Mouse (Mus musculus) megakaryocyte, embryonic 14.5 days (primary cell): ENCODE measurements at regions not wholly inside any gene's neighbourhood (a gene's known extent, or its start where the extent isn't known, plus 50 kb on each side); places are given as distances from the start of the nearest gene placed in this dataset.

Experiments used
- H3K27me3 ChIP-seq: replicated peaks from 2 replicates; pipeline ENCODE3; 2012; ENCODE audit warnings: inconsistent platforms
- H3K36me3 ChIP-seq: replicated peaks from 2 replicates; pipeline ENCODE3; 2012; ENCODE audit warnings: low read length, inconsistent platforms, mixed read lengths
- H3K4me1 ChIP-seq: 2 replicates; pipeline ENCODE4 v1.6.1; 2012; ENCODE audit warnings: inconsistent platforms
- H3K4me3 ChIP-seq: replicated peaks from 2 replicates; pipeline ENCODE3; 2012; ENCODE audit warnings: moderate library complexity, mild to moderate bottlenecking, inconsistent platforms
- H3K9me3 ChIP-seq: 2 replicates; pipeline ENCODE4 v1.6.1; 2012; ENCODE audit warnings: inconsistent platforms
- FLI1 ChIP-seq: IDR thresholded peaks from 2 replicates; pipeline ENCODE4 v1.6.1; 2012; ENCODE audit warnings: low read length, inconsistent platforms, mixed read lengths
- GATA1 ChIP-seq: IDR thresholded peaks from 3 replicates; pipeline ENCODE4 v1.6.1; 2012; ENCODE audit warnings: mixed read lengths, low read length, inconsistent platforms, borderline replicate concordance

DNA sequence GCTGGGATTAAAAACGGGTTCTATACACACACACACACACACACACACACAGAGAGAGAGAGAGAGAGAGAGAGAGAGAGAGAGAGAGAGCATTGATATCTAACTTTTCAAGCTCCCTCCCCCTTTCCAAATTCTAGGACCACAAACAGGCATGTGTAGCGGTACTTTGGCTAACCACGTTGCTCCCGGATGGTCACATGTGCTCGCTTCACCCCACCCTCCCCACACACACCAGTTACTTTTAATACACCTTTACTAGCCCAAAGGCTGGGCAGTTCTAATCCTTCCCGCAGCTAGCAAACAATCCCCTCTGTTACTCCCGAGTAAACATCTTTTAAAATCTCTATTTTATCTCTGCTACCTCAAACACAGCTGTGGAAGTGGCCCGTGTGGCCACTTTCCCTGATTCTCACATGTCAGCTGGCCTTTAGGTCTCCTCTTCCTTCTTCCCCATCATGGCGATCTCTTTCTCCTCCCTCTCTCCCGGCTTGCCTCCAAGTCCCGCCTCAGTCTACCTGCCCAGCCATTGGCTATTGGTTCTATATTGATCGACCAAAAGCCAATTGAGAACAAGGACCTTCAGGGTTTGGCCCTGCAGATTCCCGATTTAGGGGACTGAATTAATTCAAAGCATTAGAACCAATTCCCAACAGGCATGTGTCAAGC lies 62.7 kb upstream of the Jade1 start:
- Histone ChIP-seq H3K4me1 (no peaks in the 10 kb centered on the region), H3K4me3 (no peak overlapping the region), H3K27me3 (no peaks in the 10 kb centered on the region), H3K9me3 (0 out of 2 replicates have a peak, but pooled peaks cover under 1% of the 10 kb centered on the region), H3K36me3 (no peaks in the 10 kb centered on the region)
- TF ChIP-seq GATA1 (no peak), FLI1 (no peak)

DNA sequence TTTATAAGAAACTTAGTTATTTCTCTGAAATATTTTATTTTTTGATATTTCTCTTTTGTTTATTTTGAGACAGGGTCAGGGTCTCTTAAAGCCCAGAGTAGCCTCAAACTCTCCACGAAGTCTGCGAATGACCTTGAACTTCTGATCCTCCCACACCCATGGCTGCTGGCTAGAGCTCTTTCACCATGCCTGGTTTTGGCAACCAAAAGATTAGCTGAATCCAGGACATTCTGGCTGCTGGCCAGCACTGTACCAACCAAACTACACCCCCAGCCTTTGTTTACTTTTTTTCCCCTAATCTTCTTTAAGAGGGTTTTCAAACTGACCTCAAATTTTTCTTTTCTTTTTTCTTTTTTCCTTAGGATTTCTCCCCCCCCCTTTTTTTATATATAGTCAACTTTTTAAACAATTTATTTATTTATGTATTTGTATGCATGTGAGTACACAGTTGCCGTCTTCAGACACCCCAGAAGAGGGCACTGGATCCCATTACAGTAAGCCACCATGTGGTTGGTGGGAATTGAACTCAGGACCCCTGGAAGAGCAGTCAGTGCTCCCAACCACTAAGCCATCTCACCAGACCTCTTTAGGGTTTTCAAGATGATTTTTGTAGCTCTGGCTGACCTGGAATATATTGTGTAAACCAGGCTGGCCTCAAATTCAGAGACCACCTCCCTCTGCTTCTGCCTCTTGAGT lies 63.4 kb upstream of the Jade1 start:
- H3K4me3 ChIP-seq, result no peak overlapping the region
- no peak for TF ChIP-seq GATA1
- no peak for TF ChIP-seq FLI1
- H3K27me3 ChIP-seq, result no peaks in the 10 kb centered on the region
- H3K9me3 ChIP-seq, result no peaks in the 10 kb centered on the region
- H3K4me1 ChIP-seq, result no peaks in the 10 kb centered on the region
- no peaks in the 10 kb centered on the region for H3K36me3 ChIP-seq

DNA sequence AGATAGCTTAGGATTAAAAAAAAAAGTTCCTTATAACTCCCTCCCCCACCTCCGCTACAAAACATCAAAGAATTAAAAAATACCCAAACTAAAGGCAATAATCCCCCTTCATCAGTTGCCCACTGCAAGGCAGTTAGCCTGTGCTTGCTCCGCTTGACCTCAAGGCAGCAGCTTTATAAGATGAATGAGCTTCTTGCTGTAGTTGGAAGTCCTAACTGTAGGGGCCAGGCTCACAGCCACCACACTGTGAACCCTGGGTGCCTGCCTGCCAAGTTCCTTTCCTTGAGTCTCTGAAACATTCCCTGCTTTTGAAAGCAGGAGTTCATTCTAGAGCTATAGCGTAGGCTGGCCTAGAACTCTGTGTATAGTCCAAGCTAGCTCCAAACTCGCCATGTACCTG lies 64.3 kb upstream of the Jade1 start:
- Histone ChIP-seq H3K36me3 (no peaks in the 10 kb centered on the region), H3K9me3 (no peaks in the 10 kb centered on the region), H3K27me3 (no peaks in the 10 kb centered on the region), H3K4me3 (no peak overlapping the region), H3K4me1 (no peaks in the 10 kb centered on the region)
- no peak for TF ChIP-seq FLI1
- TF ChIP-seq GATA1, result no peak

DNA sequence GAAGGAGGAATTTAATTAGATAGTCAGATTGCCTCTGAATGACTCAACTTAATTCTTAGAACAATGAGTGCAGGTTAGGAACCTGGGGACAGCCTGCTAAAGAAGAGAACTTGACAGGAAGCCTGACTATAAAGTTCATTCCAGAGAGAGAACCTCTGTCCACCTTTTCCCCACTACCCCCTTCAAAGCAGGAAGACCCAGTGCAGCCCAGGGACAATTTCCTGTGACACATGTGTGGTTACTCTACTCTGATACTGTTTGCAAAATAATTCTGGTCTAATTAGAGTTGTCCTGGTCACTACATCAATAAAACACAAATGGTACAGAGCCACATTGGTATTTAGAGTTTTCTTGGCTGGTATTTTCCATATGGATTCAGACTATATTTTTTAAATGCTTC lies 65.5 kb upstream of the Jade1 start:
- Histone ChIP-seq H3K4me1 (no peaks in the 10 kb centered on the region), H3K36me3 (no peaks in the 10 kb centered on the region), H3K9me3 (no peaks in the 10 kb centered on the region), H3K4me3 (no peak overlapping the region), H3K27me3 (no peaks in the 10 kb centered on the region)
- TF ChIP-seq FLI1 (no peak), GATA1 (no peak)

DNA sequence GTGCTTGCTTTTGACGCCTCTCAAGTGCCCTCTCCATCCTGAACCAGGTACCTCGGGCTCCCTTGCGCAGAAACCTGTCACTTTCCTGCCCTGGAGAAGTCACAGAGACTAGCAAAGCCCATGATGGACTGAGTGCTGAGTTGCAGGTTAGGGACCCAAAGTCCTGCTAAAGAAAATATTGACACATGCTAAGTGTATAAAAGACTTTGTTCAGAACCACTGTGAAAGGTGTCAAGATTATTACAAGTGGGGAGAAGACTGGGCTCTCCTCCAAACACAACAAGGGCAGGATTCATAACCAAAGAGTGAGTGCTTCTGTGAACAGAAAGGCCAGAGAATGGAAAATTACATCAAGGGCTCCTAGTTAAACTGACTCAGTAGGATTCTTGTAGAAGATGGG lies 66.0 kb upstream of the Jade1 start:
- no peak for TF ChIP-seq FLI1
- no peak for TF ChIP-seq GATA1
- Histone ChIP-seq H3K27me3 (no peaks in the 10 kb centered on the region), H3K36me3 (no peaks in the 10 kb centered on the region), H3K4me1 (no peaks in the 10 kb centered on the region), H3K9me3 (no peaks in the 10 kb centered on the region), H3K4me3 (no peak overlapping the region)

DNA sequence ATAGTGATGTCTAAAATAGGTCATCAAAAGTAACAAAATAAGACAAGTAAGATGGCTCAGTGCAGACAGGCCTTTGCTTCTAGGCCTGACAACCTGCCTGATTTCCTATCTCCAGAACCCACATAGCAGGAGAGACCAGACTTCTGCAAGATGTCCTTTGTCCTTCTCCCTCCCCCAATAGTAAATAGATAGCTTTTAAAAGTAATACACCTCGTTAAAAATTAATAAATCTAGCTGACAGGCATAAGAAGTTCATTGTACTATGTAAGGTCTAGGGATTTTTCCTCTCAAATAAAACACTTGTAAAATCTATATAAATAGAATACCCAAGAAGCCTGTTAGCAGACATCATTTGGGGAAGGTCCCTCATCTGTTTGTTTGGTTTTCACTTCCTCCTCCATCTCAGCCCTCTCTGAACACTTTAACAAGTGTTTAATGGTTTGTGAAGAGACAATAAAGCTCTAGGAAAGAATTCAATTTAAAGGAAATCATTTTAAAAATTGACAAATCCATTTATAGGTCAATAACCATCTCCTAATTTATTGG lies 67.2 kb upstream of the Jade1 start:
- no peaks in the 10 kb centered on the region for H3K9me3 ChIP-seq
- H3K4me1 ChIP-seq, result no peaks in the 10 kb centered on the region
- no peak overlapping the region for H3K4me3 ChIP-seq
- H3K27me3 ChIP-seq, result no peaks in the 10 kb centered on the region
- TF ChIP-seq FLI1 (no peak), GATA1 (no peak)
- H3K36me3 ChIP-seq, result no peaks in the 10 kb centered on the region

DNA sequence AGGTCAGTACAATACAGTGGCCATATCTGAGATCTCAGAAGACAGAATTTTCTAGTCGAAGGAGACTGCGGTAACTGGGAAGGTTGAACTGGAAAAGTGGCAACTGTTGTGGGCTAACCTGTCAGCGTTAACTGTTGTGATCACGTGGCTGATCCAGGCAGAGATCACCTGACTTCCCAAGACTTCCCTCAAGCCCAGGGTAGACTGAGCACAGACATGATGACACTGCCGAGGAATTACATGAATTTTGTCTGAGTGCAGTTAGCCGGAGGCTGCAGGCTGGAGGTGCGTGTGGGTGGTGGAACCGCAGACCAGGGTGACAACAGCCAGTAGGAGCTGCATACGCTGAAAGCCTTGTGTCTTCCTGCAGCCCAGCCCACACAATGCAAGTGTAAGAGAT lies 70.6 kb upstream of the Jade1 start:
- no peaks in the 10 kb centered on the region for H3K9me3 ChIP-seq
- H3K4me1 ChIP-seq, result no peaks in the 10 kb centered on the region
- no peak overlapping the region for H3K4me3 ChIP-seq
- no peaks in the 10 kb centered on the region for H3K36me3 ChIP-seq
- TF ChIP-seq GATA1, result no peak
- no peaks in the 10 kb centered on the region for H3K27me3 ChIP-seq

DNA sequence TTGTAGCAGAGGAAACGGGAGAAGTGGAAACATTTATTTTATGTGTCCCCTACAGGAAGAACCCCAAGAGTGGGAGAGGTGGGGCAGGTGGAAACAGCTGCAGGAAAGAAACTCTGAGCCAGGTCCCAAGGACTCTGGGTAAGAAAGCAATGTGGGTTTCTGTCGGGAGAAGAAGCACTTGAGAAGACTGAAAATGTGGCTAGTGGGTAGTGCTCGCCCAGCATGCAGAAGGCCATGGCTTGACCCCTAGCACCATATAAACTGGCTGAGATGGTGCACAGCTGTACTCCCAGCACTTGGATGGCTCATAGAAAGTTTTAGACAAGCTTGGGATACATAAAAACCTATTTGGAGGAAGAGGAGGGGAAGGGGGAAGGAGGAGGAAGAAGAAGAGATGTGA lies 71.9 kb upstream of the Jade1 start:
- Histone ChIP-seq H3K27me3 (no peaks in the 10 kb centered on the region), H3K36me3 (no peaks in the 10 kb centered on the region), H3K4me3 (no peak overlapping the region), H3K4me1 (no peaks in the 10 kb centered on the region), H3K9me3 (no peaks in the 10 kb centered on the region)
- TF ChIP-seq FLI1, result no peak
- no peak for TF ChIP-seq GATA1

DNA sequence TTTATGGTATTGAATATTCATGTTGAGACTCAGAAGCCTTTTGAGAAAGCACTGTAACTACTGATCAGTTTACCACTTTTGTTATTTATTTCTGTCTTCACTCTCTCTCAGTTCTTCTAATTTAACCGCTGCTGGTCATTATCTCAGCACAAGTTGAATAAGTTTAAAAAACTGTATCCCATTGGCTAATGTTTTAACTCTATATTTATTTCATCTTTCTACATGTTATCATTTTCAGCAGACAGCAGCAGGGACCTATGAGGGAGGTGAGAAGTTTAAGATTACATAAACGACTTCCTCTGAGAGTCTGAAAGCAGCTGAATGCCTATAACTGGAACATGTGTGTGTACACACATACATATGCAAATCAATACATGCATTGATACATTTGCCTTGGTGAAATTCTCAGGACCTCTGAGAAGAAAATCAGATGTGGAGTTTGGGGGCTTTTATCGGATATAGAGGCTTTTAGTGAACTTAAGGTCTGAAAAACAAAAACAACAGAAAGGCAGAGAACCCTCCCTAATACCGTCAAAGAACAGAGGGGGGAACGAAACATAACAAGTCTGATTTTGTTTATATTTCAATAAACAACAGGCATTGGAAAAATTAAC lies 72.5 kb upstream of the Jade1 start:
- no peak overlapping the region for H3K4me3 ChIP-seq
- no peaks in the 10 kb centered on the region for H3K4me1 ChIP-seq
- H3K36me3 ChIP-seq, result no peaks in the 10 kb centered on the region
- H3K9me3 ChIP-seq, result no peaks in the 10 kb centered on the region
- H3K27me3 ChIP-seq, result no peaks in the 10 kb centered on the region
- TF ChIP-seq GATA1 (no peak), FLI1 (no peak)

DNA sequence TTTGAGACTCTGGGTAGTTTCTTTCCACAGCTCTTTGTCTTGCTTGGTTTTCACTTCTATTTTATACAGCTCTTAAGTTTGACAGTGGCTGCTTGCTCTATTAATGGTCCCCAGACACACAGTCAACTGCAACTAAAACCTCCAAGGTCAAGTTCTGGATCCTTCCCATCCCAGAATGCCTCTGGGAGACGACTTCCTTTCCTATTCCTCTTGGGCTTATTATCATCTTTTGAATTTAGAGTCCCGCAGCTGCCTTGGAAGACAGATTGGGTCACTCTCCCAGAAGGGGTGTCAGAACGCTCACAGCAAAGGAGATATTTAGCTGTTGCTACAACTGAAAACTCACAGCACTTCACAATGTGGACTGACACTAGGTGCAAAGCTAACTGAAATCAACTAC lies 75.3 kb upstream of the Jade1 start:
- Histone ChIP-seq H3K27me3 (no peaks in the 10 kb centered on the region), H3K36me3 (no peaks in the 10 kb centered on the region), H3K4me1 (no peaks in the 10 kb centered on the region), H3K4me3 (no peak overlapping the region), H3K9me3 (0 out of 2 replicates have a peak, but pooled peaks cover under 1% of the 10 kb centered on the region)
- TF ChIP-seq FLI1 (no peak), GATA1 (no peak)
